Mouse (Mus musculus) lung, postnatal 14 days (tissue): Measurements from ENCODE around the gene Opcml.

Experiments
- DNase-seq: peaks from one replicate; pipeline ENCODE4 v3.0.0; 2021

Gene Opcml

GRCm38 (mm10) chr9:28558628-28559027, 768.1 kb downstream of the Opcml start:
- no peak for DNase-seq

GRCm38 (mm10) chr9:28561761-28562160, 771.2 kb downstream of the Opcml start:
- DNase-seq, result no peak

DNA sequence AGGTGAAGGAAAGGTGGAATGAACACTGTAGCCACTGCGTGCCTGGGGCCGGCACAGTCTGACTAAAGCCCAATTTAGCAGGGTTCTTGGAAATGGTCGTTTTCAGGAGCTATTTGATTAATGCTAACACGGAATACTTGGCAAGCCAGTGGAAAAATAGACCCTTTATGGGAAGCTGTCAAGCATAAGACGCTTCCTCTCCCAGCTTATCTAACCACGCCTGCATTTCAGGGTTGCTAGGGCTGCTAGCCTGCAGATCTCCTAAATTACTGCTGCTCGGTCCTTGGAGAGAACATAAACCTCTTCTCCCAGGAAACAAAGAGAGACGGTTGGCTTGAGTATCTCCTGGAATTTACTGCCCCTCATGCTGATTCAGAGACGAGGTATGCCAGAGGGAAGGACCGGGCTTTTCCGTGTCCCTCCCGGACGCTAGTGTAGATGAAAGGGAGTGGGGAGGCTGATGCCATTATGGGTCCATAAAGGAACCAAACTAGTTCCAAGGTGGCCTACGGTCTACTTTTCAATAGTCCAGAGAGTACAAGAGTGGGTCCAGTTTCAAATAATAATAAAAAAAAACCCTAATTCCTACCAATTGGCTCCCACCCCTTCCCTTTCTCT, 772.6 kb downstream of the Opcml start:
- DNase-seq, result no peak

- DNase-seq, result no peak
These were observed 778.5 kb downstream of the Opcml start for GRCm38 (mm10) chr9:28569041-28569522.

- DNase-seq, result no peak
These were observed 779.2 kb downstream of the Opcml start for GRCm38 (mm10) chr9:28569776-28570175.

- DNase-seq, result no peak
These were observed 781.1 kb downstream of the Opcml start for GRCm38 (mm10) chr9:28571682-28572081.

- DNase-seq, result no peak
These were observed 781.7 kb downstream of the Opcml start for GRCm38 (mm10) chr9:28572136-28572774.

DNA sequence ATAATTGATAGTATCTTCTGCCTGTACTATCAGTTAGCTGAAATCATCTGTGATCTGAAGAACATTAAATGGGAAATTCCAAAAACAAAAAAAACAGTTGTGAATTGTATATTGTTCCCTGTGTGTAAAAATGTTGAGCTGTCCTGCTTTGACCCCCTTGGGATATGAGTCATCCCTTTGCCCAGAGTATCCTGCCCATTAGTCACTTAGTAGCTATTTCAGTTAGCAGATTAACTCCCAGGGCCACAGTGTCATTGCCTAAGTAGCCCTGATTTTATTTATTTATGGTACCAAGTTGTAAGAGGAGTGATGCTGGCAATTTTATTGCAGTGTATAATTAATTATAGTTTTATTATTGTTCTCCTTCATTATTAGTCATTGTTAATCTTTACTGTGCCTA, 788.2 kb downstream of the Opcml start:
- no peak for DNase-seq

GRCm38 (mm10) chr9:28587253-28587652, 796.7 kb downstream of the Opcml start:
- DNase-seq, result no peak

DNA sequence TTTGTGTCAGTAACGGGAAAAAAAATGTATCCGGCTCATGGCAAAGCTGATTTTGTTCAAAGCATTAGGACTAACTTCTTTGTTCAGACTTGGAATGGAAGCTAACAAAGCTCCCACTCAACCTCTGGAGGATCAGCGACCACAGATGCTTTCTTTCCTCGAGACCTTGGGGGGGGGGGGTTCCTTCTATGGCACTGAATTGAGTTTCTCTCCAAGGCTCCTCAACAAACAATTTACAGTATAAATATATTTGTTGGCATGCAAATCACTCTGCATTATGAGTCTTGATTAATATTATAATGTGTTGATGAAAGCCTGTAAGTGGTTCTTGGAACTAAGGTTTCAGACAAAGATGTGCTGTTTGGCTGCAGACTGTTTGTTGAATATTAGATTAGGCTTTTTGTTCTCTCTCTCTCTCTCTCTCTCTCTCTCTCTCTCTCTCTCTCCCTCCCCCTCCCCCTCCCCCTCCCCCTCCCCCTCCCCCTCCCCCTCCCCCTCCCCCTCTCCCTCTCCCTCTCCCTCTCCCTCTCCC, 797.3 kb downstream of the Opcml start:
- DNase-seq, result no peak

DNA sequence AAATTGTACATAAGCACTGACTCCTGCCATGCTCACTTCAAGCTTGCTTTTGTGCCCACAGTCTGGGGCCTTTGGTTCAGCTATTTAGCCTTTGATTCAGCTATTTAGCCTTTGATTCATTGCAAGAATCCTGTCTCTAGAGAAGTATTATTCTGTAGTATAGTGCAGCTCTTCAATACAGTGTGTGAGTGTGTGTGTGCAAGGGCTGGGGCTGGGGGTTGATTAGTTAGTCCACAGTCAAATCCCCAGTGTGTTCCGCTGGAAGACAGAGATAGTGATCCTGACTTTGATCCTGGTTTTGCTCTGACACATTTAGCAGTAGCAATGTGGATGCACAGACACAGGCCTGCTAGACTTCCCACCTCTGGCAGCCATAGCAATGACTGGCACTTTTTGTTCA, 797.9 kb downstream of the Opcml start:
- no peak for DNase-seq

GRCm38 (mm10) chr9:28592208-28592607, 801.6 kb downstream of the Opcml start:
- DNase-seq, result no peak

GRCm38 (mm10) chr9:28595062-28595461, 804.5 kb downstream of the Opcml start:
- DNase-seq, result no peak

GRCm38 (mm10) chr9:28605561-28605960, 815.0 kb downstream of the Opcml start:
- no peak for DNase-seq

DNA sequence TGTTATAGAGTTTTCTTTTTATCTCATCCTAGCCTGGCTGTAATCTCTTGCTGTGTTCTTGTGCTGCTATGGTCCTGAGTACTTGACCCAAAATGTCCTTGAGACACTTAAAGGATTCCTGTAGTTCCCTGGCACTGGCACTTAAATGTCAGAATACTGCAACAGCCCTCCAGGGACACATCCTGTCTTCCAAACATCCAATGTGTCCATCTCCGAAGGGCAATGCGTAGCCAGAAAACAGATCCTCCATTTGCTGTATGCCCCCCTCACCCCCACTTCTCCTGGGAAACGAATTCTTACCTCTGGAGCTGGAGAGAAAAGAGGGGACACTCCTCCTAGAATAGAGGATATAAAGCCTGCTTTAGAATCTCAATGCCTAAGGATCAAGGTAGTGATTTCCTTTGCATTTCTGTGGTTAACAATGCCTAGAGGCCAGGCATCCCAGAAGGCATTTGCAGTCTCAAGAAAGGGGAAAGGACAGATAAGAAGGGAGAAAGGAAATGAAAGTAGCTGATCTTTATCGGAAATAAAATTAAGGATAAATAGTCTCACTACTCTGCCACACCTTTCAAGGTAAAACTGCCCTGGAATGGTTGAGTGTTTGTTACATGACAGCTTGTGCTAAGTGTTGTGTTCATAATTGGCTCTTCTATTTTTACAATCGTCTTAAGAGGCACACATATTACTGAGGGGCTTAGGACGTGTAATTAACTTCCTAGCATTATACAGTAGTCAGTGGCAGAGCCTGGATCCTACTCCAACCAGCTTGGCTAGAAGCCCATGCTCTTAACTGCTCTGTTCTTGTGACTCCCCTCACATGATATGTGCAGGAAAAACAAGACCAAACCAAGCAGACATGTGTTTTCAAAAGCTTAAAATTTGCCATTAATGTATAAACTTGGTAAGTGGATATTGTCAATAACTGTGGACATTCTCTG, 823.4 kb downstream of the Opcml start:
- no peak for DNase-seq

DNA sequence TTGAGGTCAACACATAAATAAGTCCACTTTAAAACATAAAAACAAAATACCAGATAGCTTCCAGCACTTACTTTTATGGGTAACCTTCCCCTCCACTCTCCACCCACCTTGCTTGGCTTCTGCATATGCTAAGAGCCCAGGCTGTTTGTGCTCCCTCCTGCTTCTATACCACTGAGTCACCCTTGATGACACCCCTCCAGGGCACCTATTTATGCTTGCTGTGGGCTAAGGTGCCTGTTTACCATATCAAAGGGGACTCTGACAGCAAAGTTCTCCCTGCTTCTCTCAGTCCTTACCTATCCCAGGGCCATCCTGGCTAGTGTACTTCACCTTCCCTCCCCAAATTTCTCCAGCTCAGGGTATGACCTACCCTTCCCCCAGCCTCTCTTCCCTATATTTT, 824.9 kb downstream of the Opcml start:
- DNase-seq, result no peak

- DNase-seq, result no peak
These were observed 827.1 kb downstream of the Opcml start for GRCm38 (mm10) chr9:28617666-28618065.

GRCm38 (mm10) chr9:28618186-28618892, 827.8 kb downstream of the Opcml start:
- no peak for DNase-seq

- DNase-seq, result no peak
These were observed 831.4 kb downstream of the Opcml start for GRCm38 (mm10) chr9:28621939-28622338.

GRCm38 (mm10) chr9:28624870-28625269, 834.3 kb downstream of the Opcml start:
- DNase-seq, result no peak

DNA sequence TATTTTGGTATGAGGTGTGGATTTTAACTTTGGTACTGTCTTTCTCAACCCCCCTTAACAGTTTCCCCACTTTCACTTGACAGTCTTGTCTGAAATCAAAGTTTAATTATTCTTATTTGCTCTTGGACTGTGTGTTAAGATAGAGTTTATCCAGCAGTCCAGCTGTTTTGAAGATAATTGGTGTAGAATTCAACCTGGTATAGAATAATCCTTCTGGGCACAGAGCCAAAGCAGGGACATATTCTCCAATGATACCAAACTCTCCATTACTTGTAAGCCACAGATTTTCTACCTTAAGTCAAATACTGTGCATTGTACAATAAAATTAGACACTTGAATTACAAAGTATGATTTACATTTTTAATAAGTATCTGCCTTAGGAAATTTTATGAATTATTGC, 852.2 kb downstream of the Opcml start:
- DNase-seq, result no peak

GRCm38 (mm10) chr9:28644063-28644462, 853.5 kb downstream of the Opcml start:
- no peak for DNase-seq

- no peak for DNase-seq
These were observed 859.5 kb downstream of the Opcml start for GRCm38 (mm10) chr9:28650089-28650488.
